Mouse (Mus musculus): ENCODE results near the gene Ttc29. TPM values are rescaled to one million over a fixed set of nuclear protein-coding genes. Genes with fewer than 3 reads are reported as not detected.

Ttc29 gene
- polyA plus RNA-seq, 2 experiments, result 0.04 TPM; not detected in 1

- Histone ChIP-seq H3K4me1 (ENCODE audit: control insufficient read depth, insufficient read depth, low read length) (no peaks in the 10 kb centered on the region), H3K4me2 (replicated peaks; ENCODE audit: low read depth, low read length, severe bottlenecking) (no peak overlapping the region), H3K9me3 (ENCODE audit: control insufficient read depth, low read length) (no peaks in the 10 kb centered on the region), H3K27ac (replicated peaks; ENCODE audit: low read depth, low read length) (no peak overlapping the region), H3K36me3 (ENCODE audit: control insufficient read depth, insufficient read depth, low read length) (no peaks in the 10 kb centered on the region), H3K4me3 (replicated peaks; ENCODE audit: low read length) (no peak overlapping the region), H3K9ac (ENCODE audit: low read depth, low read length, severe bottlenecking) (no peak overlapping the region), H3K27me3 (ENCODE audit: control insufficient read depth, insufficient read depth, low read length) (peaks cover 81% of the 10 kb centered on the region)
- 2% methylated on average over 32 of the region's 32 CpGs for WGBS
- no peak for DNase-seq (ENCODE audit: low spot score)
- no peak for TF ChIP-seq POLR2A (IDR thresholded peaks at IDR 0.05; ENCODE audit: borderline replicate concordance, extremely low read depth, insufficient read depth, insufficient read length)
- no peak for ATAC-seq (ENCODE audit: low FRiP score, low read depth)
Observed at GRCm38 (mm10) chr8:78426875-78427768, 214.0 kb downstream of the Ttc29 start.

- Histone ChIP-seq H3K4me3 (replicated peaks; ENCODE audit: low read length) (no peak overlapping the region), H3K9me3 (ENCODE audit: control insufficient read depth, low read length) (no peaks in the 10 kb centered on the region), H3K27ac (replicated peaks; ENCODE audit: low read depth, low read length) (no peak overlapping the region), H3K36me3 (ENCODE audit: control insufficient read depth, insufficient read depth, low read length) (no peaks in the 10 kb centered on the region), H3K4me2 (replicated peaks; ENCODE audit: low read depth, low read length, severe bottlenecking) (no peak overlapping the region), H3K4me1 (ENCODE audit: control insufficient read depth, insufficient read depth, low read length) (no peaks in the 10 kb centered on the region), H3K27me3 (ENCODE audit: control insufficient read depth, insufficient read depth, low read length) (peaks cover 81% of the 10 kb centered on the region), H3K9ac (ENCODE audit: low read depth, low read length, severe bottlenecking) (no peak overlapping the region)
- no peak for DNase-seq (ENCODE audit: low spot score)
- ATAC-seq (ENCODE audit: low FRiP score, low read depth), result no peak
- 1% methylated on average over 8 of the region's 8 CpGs for WGBS
- TF ChIP-seq POLR2A (IDR thresholded peaks at IDR 0.05; ENCODE audit: borderline replicate concordance, extremely low read depth, insufficient read depth, insufficient read length), result no peak
Observed at GRCm38 (mm10) chr8:78427769-78428130, 214.7 kb downstream of the Ttc29 start.

DNA sequence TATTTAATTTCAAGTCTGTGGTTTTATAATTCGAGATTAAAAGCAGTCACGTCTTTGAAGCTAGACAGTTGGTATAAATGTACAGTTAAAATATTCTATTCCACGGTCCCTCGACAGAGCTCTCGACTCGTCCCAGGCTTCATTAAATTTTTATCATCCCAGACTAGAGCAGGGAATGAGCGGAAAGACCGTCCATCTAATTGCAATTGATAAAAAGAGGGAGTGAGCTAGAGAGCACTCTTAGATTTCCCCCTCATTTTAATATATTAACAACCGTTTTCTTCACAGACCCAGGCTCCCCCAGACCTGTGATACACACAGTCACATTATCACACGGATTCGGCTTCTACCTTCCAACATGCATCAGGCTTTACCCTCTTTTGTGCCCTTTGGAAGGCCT is 215.1 kb downstream of the Ttc29 start:
- Histone ChIP-seq H3K9ac (ENCODE audit: low read depth, low read length, severe bottlenecking) (no peak overlapping the region), H3K27ac (replicated peaks; ENCODE audit: low read depth, low read length) (no peak overlapping the region), H3K9me3 (ENCODE audit: control insufficient read depth, low read length) (no peaks in the 10 kb centered on the region), H3K4me1 (ENCODE audit: control insufficient read depth, insufficient read depth, low read length) (no peaks in the 10 kb centered on the region), H3K36me3 (ENCODE audit: control insufficient read depth, insufficient read depth, low read length) (no peaks in the 10 kb centered on the region), H3K27me3 (ENCODE audit: control insufficient read depth, insufficient read depth, low read length) (peaks cover 80% of the 10 kb centered on the region), H3K4me2 (replicated peaks; ENCODE audit: low read depth, low read length, severe bottlenecking) (no peak overlapping the region), H3K4me3 (replicated peaks; ENCODE audit: low read length) (no peak overlapping the region)
- TF ChIP-seq POLR2A (IDR thresholded peaks at IDR 0.05; ENCODE audit: borderline replicate concordance, extremely low read depth, insufficient read depth, insufficient read length), result no peak
- 5% methylated on average over 11 of the region's 11 CpGs for WGBS
- DNase-seq (ENCODE audit: low spot score) (no peak), ATAC-seq (ENCODE audit: low FRiP score, low read depth) (no peak)

- H3K4me3 ChIP-seq (replicated peaks; ENCODE audit: low read length), result no peak overlapping the region
- peaks cover 82% of the 10 kb centered on the region for H3K27me3 ChIP-seq (ENCODE audit: control insufficient read depth, insufficient read depth, low read length)
- H3K27ac ChIP-seq (replicated peaks; ENCODE audit: low read depth, low read length), result no peak overlapping the region
- TF ChIP-seq POLR2A (IDR thresholded peaks at IDR 0.05; ENCODE audit: borderline replicate concordance, extremely low read depth, insufficient read depth, insufficient read length), result no peak
- no peaks in the 10 kb centered on the region for H3K9me3 ChIP-seq (ENCODE audit: control insufficient read depth, low read length)
- H3K4me2 ChIP-seq (replicated peaks; ENCODE audit: low read depth, low read length, severe bottlenecking), result no peak overlapping the region
- no peaks in the 10 kb centered on the region for H3K36me3 ChIP-seq (ENCODE audit: control insufficient read depth, insufficient read depth, low read length)
- peak; percentile 84 for DNase-seq (ENCODE audit: low spot score)
- H3K9ac ChIP-seq (ENCODE audit: low read depth, low read length, severe bottlenecking), result no peak overlapping the region
- no peak for ATAC-seq (ENCODE audit: low FRiP score, low read depth)
- 4% methylated on average over 4 of the region's 4 CpGs for whole genome bisulfite sequencing
- peaks cover 4% of the 10 kb centered on the region; the same call in 1 of the 2 replicates for H3K4me1 ChIP-seq (ENCODE audit: control insufficient read depth, insufficient read depth, low read length)
Observed at GRCm38 (mm10) chr8:78431356-78431755, 218.3 kb downstream of the Ttc29 start.

- Histone ChIP-seq H3K9ac (ENCODE audit: low read depth, low read length, severe bottlenecking) (no peak overlapping the region), H3K36me3 (ENCODE audit: control insufficient read depth, insufficient read depth, low read length) (no peaks in the 10 kb centered on the region), H3K4me2 (replicated peaks; ENCODE audit: low read depth, low read length, severe bottlenecking) (no peak overlapping the region), H3K4me1 (ENCODE audit: control insufficient read depth, insufficient read depth, low read length) (peaks cover 7% of the 10 kb centered on the region; the same call in 1 of the 2 replicates), H3K27ac (replicated peaks; ENCODE audit: low read depth, low read length) (no peak overlapping the region), H3K27me3 (ENCODE audit: control insufficient read depth, insufficient read depth, low read length) (peaks cover 82% of the 10 kb centered on the region), H3K4me3 (replicated peaks; ENCODE audit: low read length) (no peak overlapping the region), H3K9me3 (ENCODE audit: control insufficient read depth, low read length) (no peaks in the 10 kb centered on the region)
- WGBS, result 11% methylated on average over 1 of the region's 1 CpGs
- DNase-seq (ENCODE audit: low spot score) (no peak), ATAC-seq (ENCODE audit: low FRiP score, low read depth) (no peak)
- no peak for TF ChIP-seq POLR2A (IDR thresholded peaks at IDR 0.05; ENCODE audit: borderline replicate concordance, extremely low read depth, insufficient read depth, insufficient read length)
Observed at GRCm38 (mm10) chr8:78432451-78432850, 219.4 kb downstream of the Ttc29 start.

Data from limb, embryonic 14.5 days (tissue).